Mouse (Mus musculus) adipose tissue, adult 10 weeks (tissue): ENCODE measurements around the gene Ift22. TPM values are rescaled to one million over a fixed set of nuclear protein-coding genes. Genes with fewer than 3 reads are reported as not detected.

Source experiments
- polyA plus RNA-seq: library from polyadenylated mRNA; stranded (reverse); fragments of 350-450 nt; fragmentation: Illumina TruSeq; extraction: RNeasy Lipid Tissue Mini Kit (QIAGEN cat#74804); gene quantifications from one replicate; pipeline ENCODE4 v1.2.3, GENCODE M21; 2014; ENCODE audit warnings: low read depth, low replicate concordance

The Ift22 gene
- 34.6 TPM for polyA plus RNA-seq

GRCm38 (mm10) chr5:136907991-136908857 is at the start of gene Ift22:
Gene Ift22 (plus strand): TSS chr5:136908150.

DNA sequence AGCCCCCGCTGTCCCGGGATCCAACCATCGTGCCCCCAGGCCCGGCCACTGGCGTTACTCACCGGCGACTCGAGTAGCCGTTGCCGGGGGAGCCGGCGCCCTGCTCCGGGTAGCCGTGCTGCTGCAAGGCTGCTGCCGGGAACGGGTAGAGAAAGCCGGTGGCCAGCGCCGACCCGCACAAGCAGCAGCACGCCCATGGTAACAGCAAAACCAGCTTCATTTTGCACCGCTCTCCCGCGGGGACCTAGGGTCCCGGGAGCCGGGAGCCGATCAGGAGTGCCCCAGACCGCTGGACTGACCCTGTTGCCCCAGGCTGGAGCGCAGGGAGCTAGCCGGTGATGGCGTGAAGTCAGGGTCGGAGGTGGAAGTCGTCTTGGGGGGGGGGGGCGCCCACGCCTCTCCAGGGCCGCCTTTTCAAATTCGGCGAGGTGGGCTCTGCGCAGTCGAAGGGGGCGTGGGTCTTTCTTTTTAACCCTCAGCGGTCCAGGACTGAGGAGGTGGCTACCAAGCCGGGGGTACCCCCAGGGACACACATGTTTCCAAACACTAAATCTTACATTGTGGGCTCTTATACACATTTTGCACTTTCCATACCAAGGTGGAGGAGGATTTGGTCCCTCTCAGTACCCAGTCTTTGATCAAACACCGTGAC is 25.0 kb upstream of the Ift22 start, which contains the start of gene Col26a1:
Col26a1 (minus strand) TSS at position 422 of the 652 bp plus-strand sequence.

GRCm38 (mm10) chr5:136953015-136953414 is 45.1 kb downstream of the Ift22 start, which contains the start of gene Fis1:
Gene Fis1 (plus strand): TSS chr5:136953275.

Other genes starting within 250 kb of the Ift22 start
- gene Myl10, start 215.0 kb upstream of the Ift22 start, polyA plus RNA-seq = 3.5 TPM
- gene Col26a1, start 24.9 kb upstream of the Ift22 start, polyA plus RNA-seq = not detected
- gene Fis1, start 45.1 kb downstream of the Ift22 start, polyA plus RNA-seq = 163 TPM
- 27.0 TPM for gene Cldn15, start 58.5 kb downstream of the Ift22 start, polyA plus RNA-seq
- 48.1 TPM for gene Plod3, start 78.9 kb downstream of the Ift22 start, polyA plus RNA-seq
- 55.9 TPM for gene Znhit1, start 79.9 kb downstream of the Ift22 start, polyA plus RNA-seq
- not detected for gene Vgf, start 118.2 kb downstream of the Ift22 start, polyA plus RNA-seq
- gene Ap1s1, start 138.0 kb downstream of the Ift22 start, polyA plus RNA-seq = 63.5 TPM
- 7.4 TPM for gene Serpine1, start 164.1 kb downstream of the Ift22 start, polyA plus RNA-seq
- 12.5 TPM for gene Trim56, start 208.1 kb downstream of the Ift22 start, polyA plus RNA-seq
- gene Muc3, start 241.2 kb downstream of the Ift22 start, polyA plus RNA-seq = 0.58 TPM